Mouse (Mus musculus): Measurements from ENCODE around the gene Agap2. TPM values are rescaled to one million over a fixed set of nuclear protein-coding genes. Genes with fewer than 3 reads are reported as not detected.
"Not testable (repeated sequence)": the region's sequence is repeated elsewhere in the genome, so short reads cannot be mapped to it uniquely, and the experiment has no call there.

The Agap2 gene
- total RNA-seq, 2 experiments from 2014 or later, result 1.6 TPM

GRCm38 (mm10) chr10:127125210-127126001, 50.3 kb downstream of the Agap2 start:
- DNase-seq, result no peak
- TF ChIP-seq CTCF (IDR thresholded peaks at IDR 0.05), result peak; percentile 28; the same call in 1 of the 2 replicates
- Histone ChIP-seq H3K27ac (no peak overlapping the region), H3K4me3 (no peak overlapping the region)
- intact Hi-C loops (cut with DNase I), result no loop called here

GRCm38 (mm10) chr10:127126579-127126978, 51.5 kb downstream of the Agap2 start:
- no peak overlapping the region for H3K4me3 ChIP-seq
- no peak for TF ChIP-seq CTCF (IDR thresholded peaks at IDR 0.05)
- no peak for DNase-seq
- H3K27ac ChIP-seq, result no peak overlapping the region
- intact Hi-C loops (cut with DNase I), result no loop called here

GRCm38 (mm10) chr10:127127711-127128279, 52.7 kb downstream of the Agap2 start:
- no peak overlapping the region for H3K27ac ChIP-seq
- no peak for TF ChIP-seq CTCF (IDR thresholded peaks at IDR 0.05)
- H3K4me3 ChIP-seq, result no peak overlapping the region
- DNase-seq, result no peak
- intact Hi-C loops (cut with DNase I), result no loop called here

GRCm38 (mm10) chr10:127129431-127129830, 54.3 kb downstream of the Agap2 start:
- no peak overlapping the region for H3K27ac ChIP-seq
- DNase-seq, result no peak
- no peak for TF ChIP-seq CTCF (IDR thresholded peaks at IDR 0.05)
- intact Hi-C loops (cut with DNase I), result no loop called here
- H3K4me3 ChIP-seq, result no peak overlapping the region

GRCm38 (mm10) chr10:127132469-127132868, 57.4 kb downstream of the Agap2 start:
- no peak for TF ChIP-seq CTCF (IDR thresholded peaks at IDR 0.05)
- Histone ChIP-seq H3K4me3 (no peak overlapping the region), H3K27ac (no peak overlapping the region)
- DNase-seq, result no peak
- intact Hi-C loops (cut with DNase I), result no loop called here

- TF ChIP-seq CTCF (IDR thresholded peaks at IDR 0.05), result peak; percentile 29; the same call in 1 of the 2 replicates
- intact Hi-C loops (cut with DNase I); H3K4me3 ChIP-seq; H3K27ac ChIP-seq; DNase-seq: not testable (repeated sequence)
Observed at GRCm38 (mm10) chr10:127134394-127135035, 59.4 kb downstream of the Agap2 start.

- Histone ChIP-seq H3K4me3 (no peak overlapping the region), H3K27ac (no peak overlapping the region)
- no peak for TF ChIP-seq CTCF (IDR thresholded peaks at IDR 0.05)
- intact Hi-C loops (cut with DNase I), result no loop called here
- DNase-seq, result no peak
Observed at GRCm38 (mm10) chr10:127135118-127135836, 60.2 kb downstream of the Agap2 start.

GRCm38 (mm10) chr10:127136510-127136909, 61.4 kb downstream of the Agap2 start:
- no peak for DNase-seq
- intact Hi-C loops (cut with DNase I), result no loop called here
- no peak overlapping the region for H3K27ac ChIP-seq
- TF ChIP-seq CTCF (IDR thresholded peaks at IDR 0.05), result no peak
- H3K4me3 ChIP-seq, result no peak overlapping the region

- no peak overlapping the region for H3K27ac ChIP-seq
- no peak overlapping the region for H3K4me3 ChIP-seq
- intact Hi-C loops (cut with DNase I), result no loop called here
- DNase-seq, result no peak
- no peak for TF ChIP-seq CTCF (IDR thresholded peaks at IDR 0.05)
Observed at GRCm38 (mm10) chr10:127137896-127138295, 62.8 kb downstream of the Agap2 start.

- TF ChIP-seq CTCF (IDR thresholded peaks at IDR 0.05), result no peak
- intact Hi-C loops (cut with DNase I), result no loop called here
- no peak for DNase-seq
- no peak overlapping the region for H3K27ac ChIP-seq
- no peak overlapping the region for H3K4me3 ChIP-seq
Observed at GRCm38 (mm10) chr10:127138328-127139141, 63.5 kb downstream of the Agap2 start.

- intact Hi-C loops (cut with DNase I), result no loop called here
- no peak for DNase-seq
- no peak overlapping the region for H3K27ac ChIP-seq
- no peak for TF ChIP-seq CTCF (IDR thresholded peaks at IDR 0.05)
- H3K4me3 ChIP-seq, result no peak overlapping the region
Observed at GRCm38 (mm10) chr10:127140971-127141370, 65.9 kb downstream of the Agap2 start.

- no peak for DNase-seq
- intact Hi-C loops (cut with DNase I), result no loop called here
- no peak overlapping the region for H3K4me3 ChIP-seq
- H3K27ac ChIP-seq, result no peak overlapping the region
- no peak for TF ChIP-seq CTCF (IDR thresholded peaks at IDR 0.05)
Observed at GRCm38 (mm10) chr10:127141500-127141899, 66.4 kb downstream of the Agap2 start.

Other genes with a start within 250 kb of the Agap2 start
- gene Atp23, start 173.9 kb upstream of the Agap2 start, total RNA-seq (2021), result 1 to 10 TPM; 1.6 to 2.2 TPM
- gene Ctdsp2, start 96.6 kb upstream of the Agap2 start, total RNA-seq (2021), result 10 to 100 TPM; 94.0 to 99.2 TPM
- gene Avil, start 74.6 kb upstream of the Agap2 start, total RNA-seq (2021), result 1 to 10 TPM; 3.2 to 5.7 TPM
- 10 to 100 TPM; 15.0 to 28.8 TPM for gene Tsfm, start 44.4 kb upstream of the Agap2 start, total RNA-seq (2021)
- 10 to 100 TPM in 1 of 2 experiments, 1 to 10 TPM in 1; 9.5 to 10.5 TPM for gene Mettl1, start 33.9 kb upstream of the Agap2 start, total RNA-seq (2021)
- under 1 TPM; 0.08 TPM for gene Eef1akmt3, start 33.8 kb upstream of the Agap2 start, total RNA-seq (2021)
- gene Cyp27b1, start 27.0 kb upstream of the Agap2 start, total RNA-seq (2021), result under 1 TPM in 1 of 2 experiments, not detected in 1; 0.11 TPM
- gene March9, start 15.1 kb upstream of the Agap2 start, total RNA-seq (2021), result 1 to 10 TPM in 1 of 2 experiments, under 1 TPM in 1; 0.45 to 1.2 TPM
- gene Cdk4, start 11.8 kb upstream of the Agap2 start, total RNA-seq (2021), result 10 to 100 TPM; 33.5 to 40.5 TPM
- 10 to 100 TPM; 21.6 to 29.9 TPM for gene Tspan31, start 5.0 kb upstream of the Agap2 start, total RNA-seq (2021)
- gene Os9, start 45.8 kb downstream of the Agap2 start, total RNA-seq (2021), result 10 to 100 TPM; 10.9 to 15.1 TPM
- gene B4galnt1, start 89.9 kb downstream of the Agap2 start, total RNA-seq (2021), result under 1 TPM; 0.66 to 0.89 TPM
- gene Slc26a10, start 105.4 kb downstream of the Agap2 start, total RNA-seq (2021), result 1 to 10 TPM; 4.1 to 5.4 TPM
- gene Arhgef25, start 114.8 kb downstream of the Agap2 start, total RNA-seq (2021), result 1 to 10 TPM; 8.5 to 8.8 TPM
- gene Dtx3, start 120.4 kb downstream of the Agap2 start, total RNA-seq (2021), result 10 to 100 TPM; 20.8 to 25.6 TPM
- 1 to 10 TPM; 7.6 to 7.9 TPM for gene Pip4k2c, start 136.3 kb downstream of the Agap2 start, total RNA-seq (2021)
- gene Kif5a, start 188.1 kb downstream of the Agap2 start, total RNA-seq (2021), result under 1 TPM; 0.10 to 0.20 TPM
- 10 to 100 TPM; 91.3 to 98.3 TPM for gene Dctn2, start 191.1 kb downstream of the Agap2 start, total RNA-seq (2021)
- gene Mbd6, start 213.7 kb downstream of the Agap2 start, total RNA-seq (2021), result 10 to 100 TPM; 16.2 to 18.7 TPM
- 10 to 100 TPM; 69.0 to 71.4 TPM for gene Mars, start 236.5 kb downstream of the Agap2 start, total RNA-seq (2021)
- under 1 TPM; 0.89 to 0.99 TPM for gene Arhgap9, start 246.7 kb downstream of the Agap2 start, total RNA-seq (2021)

All from gastrocnemius, adult 2 months (tissue).